Mouse (Mus musculus): Measurements from ENCODE around the gene Dleu7.
A peak's percentile ranks its signal among the peaks of the same experiment; 100 is the strongest.

Gene Dleu7

GRCm38 (mm10) chr14:62292488-62293339, at the start of gene Dleu7, which contains the start of gene Rnaseh2b:
Gene Dleu7 (minus strand): TSS chr14:62293047.
Gene Rnaseh2b (plus strand): TSS chr14:62292589.
- DNase-seq (ENCODE audit: low read depth): no peak

- DNase-seq (ENCODE audit: low read depth): no peak
These were observed 49.2 kb upstream of the Dleu7 start for GRCm38 (mm10) chr14:62341887-62342642.

DNA sequence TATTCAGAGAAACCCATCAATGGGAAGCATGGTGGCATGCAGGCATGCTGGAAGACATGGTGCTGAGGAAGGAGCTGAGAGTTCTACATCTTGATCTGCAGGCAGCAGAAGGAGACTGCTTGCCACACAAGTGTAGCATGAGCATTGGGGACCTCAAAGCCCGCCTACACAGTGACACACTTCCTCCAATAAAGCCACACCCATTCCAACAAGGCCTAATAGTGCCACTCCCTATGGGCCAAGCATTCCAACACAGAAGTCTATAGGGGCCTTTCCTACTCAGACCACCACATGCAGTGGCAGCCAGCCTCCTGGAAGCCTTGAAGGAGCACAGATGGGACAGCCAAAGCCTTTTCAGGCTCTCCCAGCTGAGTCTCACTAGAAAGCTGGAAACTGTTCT, 46.3 kb upstream of the Dleu7 start:
- DNase-seq (ENCODE audit: low read depth): no peak

GRCm38 (mm10) chr14:62333909-62334687, 41.3 kb upstream of the Dleu7 start:
- DNase-seq (ENCODE audit: low read depth): no peak

DNA sequence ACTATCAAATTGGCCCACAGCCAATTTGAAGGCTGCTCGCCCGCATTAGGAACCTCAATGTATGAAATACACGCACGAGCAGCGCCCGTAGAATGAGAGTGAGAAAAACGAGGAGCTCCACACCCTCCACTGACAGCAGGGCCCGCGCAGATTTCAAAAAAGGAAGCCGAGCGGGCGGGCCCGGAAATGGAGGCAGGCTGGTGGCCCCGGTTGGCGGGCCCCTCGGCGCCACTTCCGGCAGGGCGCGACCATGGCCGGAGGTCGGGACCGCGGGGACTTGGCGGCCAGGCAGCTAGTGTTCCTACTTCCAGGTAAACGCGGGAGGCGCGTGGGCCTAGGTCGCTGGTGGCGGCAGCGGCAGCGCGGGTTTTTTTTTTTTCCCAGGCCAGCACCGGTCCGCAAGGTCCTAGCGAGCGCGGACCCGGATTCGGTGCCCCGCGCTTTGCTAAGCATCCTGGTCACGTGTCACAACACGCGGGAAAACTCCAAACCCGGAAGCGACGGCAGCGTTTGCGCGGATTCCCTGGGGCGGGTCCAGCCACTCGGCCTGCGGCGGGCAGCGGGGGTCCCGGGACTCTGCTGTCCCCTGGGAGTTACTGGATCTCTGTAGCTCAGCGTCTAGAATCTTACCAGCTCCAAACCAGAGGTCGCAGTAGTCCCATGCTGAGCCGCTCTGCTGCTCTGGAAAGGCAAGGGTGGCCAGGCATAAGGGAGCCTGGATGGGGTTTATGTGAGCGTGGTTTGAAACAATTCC, 39.2 kb upstream of the Dleu7 start:
- peak; percentile 74 for DNase-seq (ENCODE audit: low read depth)

GRCm38 (mm10) chr14:62331457-62331856, 38.6 kb upstream of the Dleu7 start:
- DNase-seq (ENCODE audit: low read depth): no peak

GRCm38 (mm10) chr14:62329631-62330030, 36.8 kb upstream of the Dleu7 start:
- no peak for DNase-seq (ENCODE audit: low read depth)

- no peak for DNase-seq (ENCODE audit: low read depth)
These were observed 35.8 kb upstream of the Dleu7 start for GRCm38 (mm10) chr14:62328606-62329005.

DNA sequence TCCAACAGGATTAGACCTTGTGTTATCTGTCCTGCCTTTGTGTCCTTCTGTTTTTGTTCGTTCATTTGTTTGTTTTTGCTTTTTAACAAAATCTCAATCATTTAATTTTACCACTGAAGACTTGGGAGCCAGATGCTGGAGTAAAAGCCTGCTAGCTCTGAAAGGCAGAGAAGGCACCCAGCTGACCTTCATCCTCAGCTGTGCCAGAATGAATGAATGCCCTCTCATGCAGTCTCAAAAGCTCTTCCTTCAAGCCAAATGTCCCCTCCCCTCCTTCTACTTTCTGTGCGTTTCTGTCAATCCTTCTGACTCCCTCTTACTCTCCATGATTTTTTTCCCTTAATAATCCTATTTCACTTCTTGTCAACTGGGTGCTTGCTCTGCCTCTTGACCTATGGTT, 34.3 kb upstream of the Dleu7 start:
- no peak for DNase-seq (ENCODE audit: low read depth)

DNA sequence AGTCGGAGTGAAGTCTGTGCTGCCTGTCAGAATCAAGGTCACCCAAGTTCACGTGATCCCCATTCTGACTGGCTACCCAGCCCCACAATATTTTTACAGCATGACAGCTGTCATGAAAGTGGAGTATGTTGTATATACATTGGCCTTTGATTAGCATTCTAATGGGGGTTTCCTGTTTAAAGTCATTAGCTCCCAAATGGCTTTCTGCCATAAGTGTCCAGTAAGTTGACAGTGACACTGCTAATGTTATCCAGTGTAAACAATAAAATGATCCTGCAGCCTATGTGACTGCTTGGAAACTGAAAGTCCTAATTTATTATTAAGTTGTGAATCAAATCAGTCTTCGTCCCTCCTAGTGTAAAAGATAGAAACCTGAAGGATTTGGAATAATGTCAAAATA, 33.2 kb upstream of the Dleu7 start:
- no peak for DNase-seq (ENCODE audit: low read depth)

GRCm38 (mm10) chr14:62324943-62325342, 32.1 kb upstream of the Dleu7 start:
- no peak for DNase-seq (ENCODE audit: low read depth)

- no peak for DNase-seq (ENCODE audit: low read depth)
These were observed 30.6 kb upstream of the Dleu7 start for GRCm38 (mm10) chr14:62323457-62323856.

GRCm38 (mm10) chr14:62322581-62323344, 29.9 kb upstream of the Dleu7 start:
- DNase-seq (ENCODE audit: low read depth): no peak

- no peak for DNase-seq (ENCODE audit: low read depth)
These were observed 18.8 kb upstream of the Dleu7 start for GRCm38 (mm10) chr14:62311672-62312071.

DNA sequence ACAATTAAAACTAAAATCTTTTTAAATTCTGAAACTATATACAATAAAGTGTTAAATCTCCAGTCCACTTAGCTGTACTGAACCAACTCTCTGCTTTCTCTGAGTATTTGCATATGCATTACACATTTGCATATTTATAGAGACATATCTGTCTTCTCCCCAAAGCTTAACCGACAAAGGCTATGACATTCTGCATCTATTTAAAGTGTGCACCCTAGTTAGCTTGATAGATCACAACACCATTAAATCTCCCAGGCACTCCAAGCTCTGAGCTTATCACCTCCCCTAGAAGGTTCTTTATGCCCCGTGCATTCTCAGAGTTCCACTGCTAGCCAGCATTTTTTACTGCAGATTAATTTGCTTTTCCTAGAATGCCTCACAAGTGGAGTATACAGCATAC, 16.2 kb upstream of the Dleu7 start:
- no peak for DNase-seq (ENCODE audit: low read depth)

GRCm38 (mm10) chr14:62307555-62307954, 14.7 kb upstream of the Dleu7 start:
- no peak for DNase-seq (ENCODE audit: low read depth)

DNA sequence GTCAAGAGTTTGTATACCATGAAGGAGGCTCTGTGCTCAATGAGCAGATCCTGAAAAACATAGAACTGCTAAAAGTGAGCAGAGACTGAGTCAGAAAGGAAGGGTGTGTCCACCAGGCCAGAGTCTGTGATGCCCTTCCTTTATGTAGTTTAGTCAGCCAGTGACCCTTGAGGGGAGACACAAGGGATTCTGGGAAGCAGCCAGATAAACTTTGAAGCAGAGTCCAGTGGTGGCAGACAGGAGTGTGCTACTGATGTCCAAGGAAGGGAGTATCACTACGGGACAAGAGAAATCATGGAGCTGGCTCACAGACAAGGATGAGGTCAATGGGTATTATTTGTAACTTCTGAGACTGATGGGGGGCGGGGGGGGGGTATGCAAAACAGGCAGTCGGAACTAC, 7.2 kb upstream of the Dleu7 start:
- no peak for DNase-seq (ENCODE audit: low read depth)

DNA sequence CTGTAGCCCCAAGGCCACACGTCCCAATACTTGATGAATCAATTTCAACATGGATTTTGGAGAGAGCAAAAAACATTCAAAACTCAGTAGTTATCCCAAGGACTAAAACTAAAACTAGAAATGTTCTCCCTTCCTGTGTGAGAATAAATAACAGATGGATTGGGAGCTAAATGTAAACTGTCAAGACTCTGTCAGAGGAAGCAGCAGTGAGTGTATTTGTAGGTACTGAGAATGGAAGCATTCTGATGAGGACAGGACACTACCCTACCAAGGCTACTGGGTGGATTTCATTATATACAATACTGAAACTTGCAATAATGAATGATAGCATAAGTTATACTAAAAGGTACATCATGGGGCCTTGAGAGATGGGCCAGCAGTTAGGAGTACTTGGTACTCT, 6.0 kb upstream of the Dleu7 start:
- no peak for DNase-seq (ENCODE audit: low read depth)

GRCm38 (mm10) chr14:62292166-62292487, 720 bp downstream of the Dleu7 start:
- no peak for DNase-seq (ENCODE audit: low read depth)

DNA sequence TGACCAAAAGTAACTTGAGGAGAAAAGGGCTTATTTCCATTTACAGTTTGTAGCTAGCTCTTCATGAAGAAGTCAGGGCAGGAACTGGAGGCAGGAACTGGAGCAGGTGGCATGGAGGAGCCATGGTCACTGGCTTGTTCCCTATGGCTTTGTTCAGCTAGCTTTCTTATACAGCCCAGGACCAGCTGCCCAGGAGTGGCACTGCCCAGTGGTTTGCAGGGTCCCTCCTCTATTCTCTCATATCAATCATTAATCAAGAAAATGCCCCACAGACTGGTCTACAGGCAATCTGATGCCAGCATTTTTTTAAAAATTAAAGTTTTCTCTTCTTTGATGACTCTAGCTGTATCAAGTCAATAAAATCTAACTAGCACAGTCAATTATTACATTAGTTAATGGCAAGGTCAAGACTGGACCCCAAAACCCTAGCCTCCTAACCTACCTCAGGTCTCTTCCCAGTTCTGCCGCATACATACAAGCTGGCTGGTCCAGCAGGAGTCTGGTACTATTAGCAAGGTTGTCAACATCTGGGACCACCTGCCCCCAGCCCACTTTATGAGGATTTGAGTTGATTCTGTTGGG, 1.4 kb downstream of the Dleu7 start:
- no peak for DNase-seq (ENCODE audit: low read depth)

DNA sequence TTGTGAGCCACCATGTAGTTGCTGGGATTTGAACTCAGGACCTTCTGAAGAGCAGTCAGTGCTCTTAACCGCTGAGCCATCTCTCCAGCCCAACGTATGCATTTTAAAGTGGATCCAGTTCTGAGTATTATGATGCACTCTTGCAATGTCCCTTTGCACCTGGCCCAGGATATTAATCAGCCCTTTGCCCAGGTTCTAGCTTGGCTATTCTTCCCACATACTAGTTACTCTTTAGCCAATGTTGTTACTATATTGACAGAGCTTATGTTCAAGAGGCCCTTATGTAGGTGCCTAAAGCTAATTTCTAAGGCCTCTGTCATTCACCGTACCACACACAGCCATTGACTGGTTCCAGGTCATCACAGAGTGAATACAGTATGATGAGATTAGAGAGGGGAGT, 4.1 kb downstream of the Dleu7 start:
- DNase-seq (ENCODE audit: low read depth): no peak
